Mouse (Mus musculus) testis, adult 2 months (tissue): Measurements from ENCODE around the gene Vps8.

Experiments used
- CTCF ChIP-seq: fragments of 200-500 bp; IDR thresholded peaks from 2 replicates; pipeline ENCODE4 v1.5.1; 2012; ENCODE audit warnings: low read depth, mild to moderate bottlenecking, inconsistent platforms, low read length, moderate library complexity; ENCODE audit not compliant: control insufficient read depth, insufficient read depth, insufficient replicate concordance
- POLR2A ChIP-seq: fragments of 200-500 bp; IDR thresholded peaks from 2 replicates; pipeline ENCODE4 v1.6.1; 2012; ENCODE audit warnings: low read depth, mild to moderate bottlenecking, inconsistent platforms, low read length, moderate library complexity; ENCODE audit not compliant: control insufficient read depth

GRCm38 (mm10) chr16:21390744-21391143 lies 32.2 kb upstream of the Vps8 start:
- TF ChIP-seq CTCF (no peak), POLR2A (no peak)
